Mouse (Mus musculus): ENCODE data around the gene Gnpat. TPM values are rescaled to one million over a fixed set of nuclear protein-coding genes. Genes with fewer than 3 reads are reported as not detected.
A peak's percentile ranks its signal among the peaks of the same experiment; 100 is the strongest.

Gnpat gene
- polyA plus RNA-seq (2012; rRNA removed) = 98.3 and 100 TPM in 2 replicates

- TF ChIP-seq POLR2A (IDR thresholded peaks at IDR 0.05; ENCODE audit: borderline replicate concordance, insufficient read depth, low read length) (peak; percentile 89), CTCF (IDR thresholded peaks at IDR 0.05; ENCODE audit: borderline replicate concordance, insufficient read depth, low read depth, low read length) (no peak)
- WGBS = 1% methylated on average over 55 of the region's 55 CpGs
- peaks cover 5% of the 10 kb centered on the region for H3K4me1 ChIP-seq (ENCODE audit: control insufficient read depth, insufficient read depth, low read length)
- peak; percentile 90 to 96 for DNase-seq
- H3K4me3 ChIP-seq (replicated peaks; ENCODE audit: insufficient read depth, low read depth, low read length) = peak within 1 kb of the TSS; percentile 92
- H3K27me3 ChIP-seq (ENCODE audit: control insufficient read depth, insufficient read depth, low read length) = no peaks in the 10 kb centered on the region
- peak within 1 kb of the TSS; percentile 81 for H3K27ac ChIP-seq (ENCODE audit: insufficient read depth, low read length)
Observed at GRCm38 (mm10) chr8:124862321-124863162, at the start of gene Gnpat, which contains the start of gene 2810004N23Rik. TSS of gene Gnpat (plus strand) at chr8:124863033. TSS of gene 2810004N23Rik (minus strand) at chr8:124863120.

GRCm38 (mm10) chr8:124813326-124813725, 49.5 kb upstream of the Gnpat start:
- peaks cover 6% of the 10 kb centered on the region for H3K4me1 ChIP-seq (ENCODE audit: control insufficient read depth, insufficient read depth, low read length)
- TF ChIP-seq POLR2A (IDR thresholded peaks at IDR 0.05; ENCODE audit: borderline replicate concordance, insufficient read depth, low read length) (no peak), CTCF (IDR thresholded peaks at IDR 0.05; ENCODE audit: borderline replicate concordance, insufficient read depth, low read depth, low read length) (no peak)
- H3K27ac ChIP-seq (ENCODE audit: insufficient read depth, low read length) = no peak overlapping the region
- no peak for DNase-seq
- WGBS = 89% methylated on average over 4 of the region's 4 CpGs
- H3K4me3 ChIP-seq (replicated peaks; ENCODE audit: insufficient read depth, low read depth, low read length) = no peak overlapping the region
- H3K27me3 ChIP-seq (ENCODE audit: control insufficient read depth, insufficient read depth, low read length) = no peaks in the 10 kb centered on the region

- peak; percentile 53 to 69 for DNase-seq
- Histone ChIP-seq H3K27ac (ENCODE audit: insufficient read depth, low read length) (no peak overlapping the region), H3K27me3 (ENCODE audit: control insufficient read depth, insufficient read depth, low read length) (no peaks in the 10 kb centered on the region), H3K4me1 (ENCODE audit: control insufficient read depth, insufficient read depth, low read length) (peaks cover 6% of the 10 kb centered on the region), H3K4me3 (replicated peaks; ENCODE audit: insufficient read depth, low read depth, low read length) (no peak overlapping the region)
- 35% methylated on average over 12 of the region's 12 CpGs for WGBS
- TF ChIP-seq CTCF (IDR thresholded peaks at IDR 0.05; ENCODE audit: borderline replicate concordance, insufficient read depth, low read depth, low read length) = no peak
- TF ChIP-seq POLR2A (IDR thresholded peaks at IDR 0.05; ENCODE audit: borderline replicate concordance, insufficient read depth, low read length) = no peak
Observed at GRCm38 (mm10) chr8:124815870-124816269, 47.0 kb upstream of the Gnpat start.

GRCm38 (mm10) chr8:124816866-124817265, 46.0 kb upstream of the Gnpat start:
- Histone ChIP-seq H3K4me1 (ENCODE audit: control insufficient read depth, insufficient read depth, low read length) (peaks cover 4% of the 10 kb centered on the region; the same call in 1 of the 2 replicates), H3K4me3 (replicated peaks; ENCODE audit: insufficient read depth, low read depth, low read length) (no peak overlapping the region), H3K27me3 (ENCODE audit: control insufficient read depth, insufficient read depth, low read length) (no peaks in the 10 kb centered on the region), H3K27ac (ENCODE audit: insufficient read depth, low read length) (no peak overlapping the region)
- 91% methylated on average over 11 of the region's 11 CpGs for WGBS
- no peak for TF ChIP-seq POLR2A (IDR thresholded peaks at IDR 0.05; ENCODE audit: borderline replicate concordance, insufficient read depth, low read length)
- TF ChIP-seq CTCF (IDR thresholded peaks at IDR 0.05; ENCODE audit: borderline replicate concordance, insufficient read depth, low read depth, low read length) = no peak
- no peak for DNase-seq

- peak in 1 of 2 experiments; percentile 37 for DNase-seq
- Histone ChIP-seq H3K27me3 (ENCODE audit: control insufficient read depth, insufficient read depth, low read length) (no peaks in the 10 kb centered on the region), H3K4me3 (replicated peaks; ENCODE audit: insufficient read depth, low read depth, low read length) (no peak overlapping the region), H3K27ac (ENCODE audit: insufficient read depth, low read length) (no peak overlapping the region), H3K4me1 (ENCODE audit: control insufficient read depth, insufficient read depth, low read length) (peaks cover 4% of the 10 kb centered on the region; the same call in 1 of the 2 replicates)
- TF ChIP-seq CTCF (IDR thresholded peaks at IDR 0.05; ENCODE audit: borderline replicate concordance, insufficient read depth, low read depth, low read length) (no peak), POLR2A (IDR thresholded peaks at IDR 0.05; ENCODE audit: borderline replicate concordance, insufficient read depth, low read length) (no peak)
- WGBS = 44% methylated on average over 3 of the region's 3 CpGs
Observed at GRCm38 (mm10) chr8:124817361-124817760, 45.5 kb upstream of the Gnpat start.

- Histone ChIP-seq H3K4me1 (ENCODE audit: control insufficient read depth, insufficient read depth, low read length) (peaks cover 4% of the 10 kb centered on the region; the same call in 1 of the 2 replicates), H3K27ac (ENCODE audit: insufficient read depth, low read length) (no peak overlapping the region), H3K27me3 (ENCODE audit: control insufficient read depth, insufficient read depth, low read length) (no peaks in the 10 kb centered on the region), H3K4me3 (replicated peaks; ENCODE audit: insufficient read depth, low read depth, low read length) (no peak overlapping the region)
- DNase-seq = no peak
- 72% methylated on average over 6 of the region's 6 CpGs for WGBS
- TF ChIP-seq CTCF (IDR thresholded peaks at IDR 0.05; ENCODE audit: borderline replicate concordance, insufficient read depth, low read depth, low read length) = no peak
- TF ChIP-seq POLR2A (IDR thresholded peaks at IDR 0.05; ENCODE audit: borderline replicate concordance, insufficient read depth, low read length) = no peak
Observed at GRCm38 (mm10) chr8:124819612-124820115, 43.2 kb upstream of the Gnpat start.

GRCm38 (mm10) chr8:124820125-124820524, 42.7 kb upstream of the Gnpat start:
- H3K4me1 ChIP-seq (ENCODE audit: control insufficient read depth, insufficient read depth, low read length) = peaks cover 2% of the 10 kb centered on the region; the same call in 1 of the 2 replicates
- H3K4me3 ChIP-seq (replicated peaks; ENCODE audit: insufficient read depth, low read depth, low read length) = no peak overlapping the region
- H3K27me3 ChIP-seq (ENCODE audit: control insufficient read depth, insufficient read depth, low read length) = no peaks in the 10 kb centered on the region
- DNase-seq = no peak
- TF ChIP-seq CTCF (IDR thresholded peaks at IDR 0.05; ENCODE audit: borderline replicate concordance, insufficient read depth, low read depth, low read length) (no peak), POLR2A (IDR thresholded peaks at IDR 0.05; ENCODE audit: borderline replicate concordance, insufficient read depth, low read length) (no peak)
- WGBS = 71% methylated on average over 11 of the region's 11 CpGs
- no peak overlapping the region for H3K27ac ChIP-seq (ENCODE audit: insufficient read depth, low read length)
